Mouse (Mus musculus): Measurements from ENCODE around the gene Wfdc18. TPM values are rescaled to one million over a fixed set of nuclear protein-coding genes. Genes with fewer than 3 reads are reported as not detected.

Gene Wfdc18
- polyA plus RNA-seq, 1 experiment from 2014 or later, result 0.33 TPM

DNA sequence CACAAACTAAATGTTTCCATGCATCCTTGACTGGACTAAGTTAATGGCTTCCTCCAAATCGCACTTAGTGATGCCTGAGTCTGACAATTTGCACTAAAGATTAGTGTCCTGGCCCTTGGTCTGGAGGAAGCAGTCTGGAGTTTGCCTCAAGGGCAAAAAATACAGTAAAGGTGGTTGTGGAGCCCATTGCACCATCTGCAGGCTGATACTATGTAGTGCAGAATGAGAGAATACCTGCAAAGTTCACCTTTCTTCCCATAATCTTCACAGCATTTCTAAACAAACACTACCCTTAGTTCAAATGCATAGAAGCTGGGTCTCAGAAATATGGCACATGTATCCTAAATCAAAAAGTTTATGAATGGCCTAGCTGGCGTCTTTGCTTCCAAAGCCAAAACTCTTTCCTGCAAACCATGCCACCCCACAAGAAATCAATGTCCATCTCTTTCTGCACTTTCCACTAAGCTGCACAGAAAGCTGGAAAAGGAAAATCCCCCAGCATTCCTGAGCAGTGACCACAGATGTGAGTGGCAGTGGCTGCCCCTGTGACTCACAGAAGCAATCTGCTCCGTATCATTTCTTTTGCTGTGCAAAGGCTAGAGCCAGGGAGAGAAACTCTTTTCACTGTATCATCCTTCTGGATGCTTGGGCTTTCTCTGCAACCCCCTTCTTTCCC, 20.1 kb downstream of the Wfdc18 start:
- H3K4me3 ChIP-seq (replicated peaks; ENCODE audit: low read depth, low read length), result no peak overlapping the region
- H3K9me3 ChIP-seq (replicated peaks; ENCODE audit: low read length), result 0 out of 2 replicates have a peak, but pooled peaks cover 2% of the 10 kb centered on the region
- no peak overlapping the region for H3K9ac ChIP-seq (ENCODE audit: low read depth, low read length)
- H3K27ac ChIP-seq, result no peak overlapping the region
- no peak overlapping the region for H3K4me2 ChIP-seq (ENCODE audit: low read length)
- 58% methylated on average over 3 of the region's 3 CpGs for WGBS
- H3K4me1 ChIP-seq (replicated peaks; ENCODE audit: insufficient read depth, low read length), result no peaks in the 10 kb centered on the region
- peak; percentile 71 for TF ChIP-seq CTCF (IDR thresholded peaks at IDR 0.05; ENCODE audit: low read depth)
- H3K36me3 ChIP-seq (ENCODE audit: insufficient read depth, low read length), result no peaks in the 10 kb centered on the region
- ATAC-seq (replicated peaks; ENCODE audit: low FRiP score, low read depth) (no peak), DNase-seq (ENCODE audit: low spot score) (peak; percentile 31)
- no peaks in the 10 kb centered on the region for H3K27me3 ChIP-seq (ENCODE audit: insufficient read depth, low read length)

GRCm38 (mm10) chr11:83731116-83731515, 22.3 kb downstream of the Wfdc18 start:
- no peak for ATAC-seq (replicated peaks; ENCODE audit: low FRiP score, low read depth)
- Histone ChIP-seq H3K36me3 (ENCODE audit: insufficient read depth, low read length) (no peaks in the 10 kb centered on the region), H3K9me3 (replicated peaks; ENCODE audit: low read length) (0 out of 2 replicates have a peak, but pooled peaks cover 5% of the 10 kb centered on the region), H3K27ac (no peak overlapping the region), H3K4me2 (ENCODE audit: low read length) (no peak overlapping the region), H3K27me3 (ENCODE audit: insufficient read depth, low read length) (no peaks in the 10 kb centered on the region), H3K9ac (ENCODE audit: low read depth, low read length) (no peak overlapping the region), H3K4me1 (replicated peaks; ENCODE audit: insufficient read depth, low read length) (no peaks in the 10 kb centered on the region), H3K4me3 (replicated peaks; ENCODE audit: low read depth, low read length) (no peak overlapping the region)
- 91% methylated on average over 1 of the region's 1 CpGs for WGBS
- no peak for TF ChIP-seq CTCF (IDR thresholded peaks at IDR 0.05; ENCODE audit: low read depth)
- DNase-seq (ENCODE audit: low spot score), result no peak

- H3K9me3 ChIP-seq (replicated peaks; ENCODE audit: low read length), result 0 out of 2 replicates have a peak, but pooled peaks cover 5% of the 10 kb centered on the region
Observed at GRCm38 (mm10) chr11:83733071-83733640, 24.3 kb downstream of the Wfdc18 start.

GRCm38 (mm10) chr11:83734215-83734614, 25.4 kb downstream of the Wfdc18 start:
- Histone ChIP-seq H3K4me2 (ENCODE audit: low read length) (no peak overlapping the region), H3K9ac (ENCODE audit: low read depth, low read length) (no peak overlapping the region), H3K4me3 (replicated peaks; ENCODE audit: low read depth, low read length) (no peak overlapping the region), H3K4me1 (replicated peaks; ENCODE audit: insufficient read depth, low read length) (no peaks in the 10 kb centered on the region), H3K27me3 (ENCODE audit: insufficient read depth, low read length) (no peaks in the 10 kb centered on the region), H3K36me3 (ENCODE audit: insufficient read depth, low read length) (no peaks in the 10 kb centered on the region), H3K27ac (no peak overlapping the region), H3K9me3 (replicated peaks; ENCODE audit: low read length) (0 out of 2 replicates have a peak, but pooled peaks cover 5% of the 10 kb centered on the region)
- DNase-seq (ENCODE audit: low spot score), result no peak
- 82% methylated on average over 1 of the region's 1 CpGs for WGBS
- no peak for TF ChIP-seq CTCF (IDR thresholded peaks at IDR 0.05; ENCODE audit: low read depth)
- ATAC-seq (replicated peaks; ENCODE audit: low FRiP score, low read depth), result no peak

More at GRCm38 (mm10) chr11:83733071-83733640, 24.3 kb downstream of the Wfdc18 start:
- no peak overlapping the region for H3K9ac ChIP-seq (ENCODE audit: low read depth, low read length)
- TF ChIP-seq CTCF (IDR thresholded peaks at IDR 0.05; ENCODE audit: low read depth), result peak; percentile 28; the same call in 1 of the 2 replicates
- H3K27me3 ChIP-seq (ENCODE audit: insufficient read depth, low read length), result no peaks in the 10 kb centered on the region
- no peak overlapping the region for H3K4me2 ChIP-seq (ENCODE audit: low read length)
- no peak overlapping the region for H3K27ac ChIP-seq
- no peak for DNase-seq (ENCODE audit: low spot score)
- no peaks in the 10 kb centered on the region for H3K36me3 ChIP-seq (ENCODE audit: insufficient read depth, low read length)
- WGBS, result 81% methylated on average over 5 of the region's 5 CpGs
- no peak overlapping the region for H3K4me3 ChIP-seq (replicated peaks; ENCODE audit: low read depth, low read length)
- H3K4me1 ChIP-seq (replicated peaks; ENCODE audit: insufficient read depth, low read length), result no peaks in the 10 kb centered on the region
- no peak for ATAC-seq (replicated peaks; ENCODE audit: low FRiP score, low read depth)

DNA sequence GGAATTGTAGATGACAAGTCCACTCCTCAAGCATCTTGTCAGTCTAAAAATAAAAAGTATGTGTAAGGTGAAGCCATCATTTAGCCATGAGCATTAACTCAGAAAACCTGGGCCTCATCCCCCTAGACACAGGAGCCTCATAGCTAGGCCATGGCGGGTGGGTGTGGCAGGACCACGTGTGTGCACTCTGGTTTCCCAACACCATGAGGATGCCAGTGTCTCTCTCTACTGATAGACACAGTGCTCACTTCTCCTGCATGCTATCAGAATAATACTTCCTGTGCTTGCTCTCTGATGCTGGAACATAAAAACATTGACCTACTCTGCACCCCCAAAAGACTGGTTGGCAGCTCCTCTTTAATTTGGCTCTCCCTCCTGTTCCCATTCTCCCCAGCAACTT, 27.1 kb downstream of the Wfdc18 start:
- H3K9ac ChIP-seq (ENCODE audit: low read depth, low read length), result no peak overlapping the region
- no peak overlapping the region for H3K4me3 ChIP-seq (replicated peaks; ENCODE audit: low read depth, low read length)
- WGBS, result 59% methylated on average over 2 of the region's 2 CpGs
- H3K9me3 ChIP-seq (replicated peaks; ENCODE audit: low read length), result 0 out of 2 replicates have a peak, but pooled peaks cover 5% of the 10 kb centered on the region
- H3K4me2 ChIP-seq (ENCODE audit: low read length), result no peak overlapping the region
- H3K27ac ChIP-seq, result no peak overlapping the region
- ATAC-seq (replicated peaks; ENCODE audit: low FRiP score, low read depth), result no peak
- no peak for TF ChIP-seq CTCF (IDR thresholded peaks at IDR 0.05; ENCODE audit: low read depth)
- no peaks in the 10 kb centered on the region for H3K4me1 ChIP-seq (replicated peaks; ENCODE audit: insufficient read depth, low read length)
- no peaks in the 10 kb centered on the region for H3K36me3 ChIP-seq (ENCODE audit: insufficient read depth, low read length)
- no peaks in the 10 kb centered on the region for H3K27me3 ChIP-seq (ENCODE audit: insufficient read depth, low read length)
- DNase-seq (ENCODE audit: low spot score), result no peak

DNA sequence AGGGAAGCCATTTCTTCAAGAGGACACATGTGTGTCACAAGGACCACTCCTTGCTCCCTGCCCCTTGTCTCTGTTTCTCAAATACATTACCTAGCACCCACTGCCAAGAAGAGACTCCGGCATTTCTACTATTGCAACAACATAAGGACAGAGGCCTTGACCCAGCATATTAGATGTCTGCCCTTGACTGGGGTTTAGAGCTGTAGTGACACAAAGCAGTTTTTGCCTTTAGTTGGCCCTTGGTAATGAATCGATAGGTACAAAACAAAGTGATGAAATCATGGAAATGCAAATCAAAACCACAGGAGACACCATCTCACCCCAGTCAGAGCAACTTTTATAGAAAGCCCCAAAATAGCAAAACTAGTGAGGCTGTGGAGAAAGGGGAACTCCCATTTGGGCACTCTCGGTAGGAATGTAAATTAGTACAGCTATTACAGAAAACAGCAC, 28.3 kb downstream of the Wfdc18 start:
- DNase-seq (ENCODE audit: low spot score) (no peak), ATAC-seq (replicated peaks; ENCODE audit: low FRiP score, low read depth) (no peak)
- H3K4me3 ChIP-seq (replicated peaks; ENCODE audit: low read depth, low read length), result no peak overlapping the region
- no peak overlapping the region for H3K4me2 ChIP-seq (ENCODE audit: low read length)
- H3K27ac ChIP-seq, result no peak overlapping the region
- no peaks in the 10 kb centered on the region for H3K36me3 ChIP-seq (ENCODE audit: insufficient read depth, low read length)
- 75% methylated on average over 3 of the region's 3 CpGs for WGBS
- H3K9ac ChIP-seq (ENCODE audit: low read depth, low read length), result no peak overlapping the region
- H3K9me3 ChIP-seq (replicated peaks; ENCODE audit: low read length), result 0 out of 2 replicates have a peak, but pooled peaks cover 5% of the 10 kb centered on the region
- no peak for TF ChIP-seq CTCF (IDR thresholded peaks at IDR 0.05; ENCODE audit: low read depth)
- H3K4me1 ChIP-seq (replicated peaks; ENCODE audit: insufficient read depth, low read length), result no peaks in the 10 kb centered on the region
- no peaks in the 10 kb centered on the region for H3K27me3 ChIP-seq (ENCODE audit: insufficient read depth, low read length)

Measured in kidney, postnatal 0 days (tissue).